Mouse (Mus musculus): ENCODE results near the gene Epn1. TPM values are rescaled to one million over a fixed set of nuclear protein-coding genes. Genes with fewer than 3 reads are reported as not detected.
A peak's percentile ranks its signal among the peaks of the same experiment; 100 is the strongest.
"Not testable (repeated sequence)": the region's sequence is repeated elsewhere in the genome, so short reads cannot be mapped to it uniquely, and the experiment has no call there.

The Epn1 gene
- polyA plus RNA-seq, 1 experiment from 2014 or later: 69.8 TPM

DNA sequence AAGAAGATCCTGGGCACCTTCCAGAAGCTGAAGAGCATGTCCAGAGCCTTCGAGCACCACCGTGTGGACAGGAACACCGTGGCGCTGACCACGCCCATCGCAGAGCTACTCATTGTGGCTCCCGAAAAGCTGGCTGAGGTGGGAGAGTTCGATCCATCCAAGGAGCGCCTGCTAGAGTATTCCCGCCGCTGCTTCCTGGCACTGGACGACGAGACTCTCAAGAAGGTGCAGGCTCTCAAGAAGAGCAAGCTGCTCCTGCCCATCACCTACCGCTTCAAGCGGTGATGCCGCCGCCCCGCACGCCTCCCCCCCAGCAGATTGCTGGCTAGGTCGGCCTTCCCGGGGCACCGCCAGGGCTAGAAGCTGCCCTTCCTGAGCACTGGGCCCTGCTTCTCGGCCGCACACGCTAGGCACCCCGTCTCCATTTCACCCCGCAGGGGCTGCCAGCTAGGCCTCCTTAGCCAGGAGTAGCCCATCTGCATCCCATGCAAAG lies 19.8 kb upstream of the Epn1 start:
- H3K36me3 ChIP-seq: 0 out of 2 replicates have a peak, but pooled peaks cover 5% of the 10 kb centered on the region
- H3K9ac ChIP-seq (replicated peaks): peak overlapping the region; percentile 81
- 4% methylated on average over 27 of the region's 27 CpGs for WGBS
- H3K4me3 ChIP-seq: peak overlapping the region; percentile 61
- ATAC-seq (ENCODE audit: low FRiP score, low read depth): peak; percentile 16
- peaks cover 40% of the 10 kb centered on the region for H3K4me1 ChIP-seq
- peak overlapping the region; percentile 85 for H3K4me2 ChIP-seq (replicated peaks)
- peak overlapping the region; percentile 99 for H3K27ac ChIP-seq (replicated peaks)
- H3K27me3 ChIP-seq: peaks cover 36% of the 10 kb centered on the region
- H3K9me3 ChIP-seq: no peaks in the 10 kb centered on the region

DNA sequence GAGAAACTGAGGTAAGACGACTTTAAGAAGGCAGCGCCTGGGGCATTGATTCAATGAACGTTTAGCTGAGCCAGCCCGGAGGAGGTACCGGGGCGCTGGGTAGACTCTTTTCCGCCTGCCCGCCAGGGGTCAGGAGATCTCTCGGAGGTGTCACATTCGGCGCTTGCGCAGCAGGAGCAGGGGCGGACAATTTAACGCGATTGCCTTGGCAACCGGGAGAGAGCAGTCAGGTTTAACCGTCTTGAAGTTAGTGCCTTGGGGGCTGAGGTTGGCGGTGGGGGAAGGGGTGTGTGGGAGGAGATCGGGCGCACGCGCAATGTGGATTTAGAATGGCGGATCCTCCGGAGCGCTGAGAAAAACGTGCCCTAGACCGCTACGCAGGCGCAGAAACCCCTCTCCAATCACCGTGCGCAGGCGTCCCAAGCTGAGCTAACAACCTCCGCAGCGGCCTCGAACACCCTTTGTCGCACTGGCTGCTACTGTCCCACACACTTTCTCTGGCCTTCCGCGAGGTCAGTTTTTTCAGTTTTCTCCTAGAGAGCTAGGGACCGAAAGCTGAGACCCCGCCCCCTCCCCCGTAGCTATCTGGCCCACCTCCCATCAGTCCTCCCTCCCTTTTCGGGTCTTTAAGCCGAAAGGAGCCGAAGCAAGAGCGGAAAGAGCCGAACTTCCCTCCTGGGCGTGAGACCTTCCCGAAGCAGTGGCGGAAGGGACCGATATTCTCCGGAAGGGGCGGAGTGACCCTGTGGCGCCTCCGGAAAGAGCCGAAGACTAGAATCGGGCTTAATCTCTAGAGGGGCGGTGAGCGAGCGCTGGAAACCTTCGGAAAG lies 18.9 kb upstream of the Epn1 start:
- Histone ChIP-seq H3K36me3 (peaks cover 10% of the 10 kb centered on the region; the same call in 1 of the 2 replicates), H3K27ac (replicated peaks) (peak overlapping the region; percentile 99), H3K9me3 (no peaks in the 10 kb centered on the region), H3K4me1 (peaks cover 40% of the 10 kb centered on the region), H3K4me2 (replicated peaks) (peak overlapping the region; percentile 85), H3K9ac (replicated peaks) (peak overlapping the region; percentile 81), H3K27me3 (peaks cover 27% of the 10 kb centered on the region), H3K4me3 (peak overlapping the region; percentile 61)
- WGBS: under 1% methylated on average over 60 of the region's 60 CpGs
- peak; percentile 87 for ATAC-seq (ENCODE audit: low FRiP score, low read depth)

DNA sequence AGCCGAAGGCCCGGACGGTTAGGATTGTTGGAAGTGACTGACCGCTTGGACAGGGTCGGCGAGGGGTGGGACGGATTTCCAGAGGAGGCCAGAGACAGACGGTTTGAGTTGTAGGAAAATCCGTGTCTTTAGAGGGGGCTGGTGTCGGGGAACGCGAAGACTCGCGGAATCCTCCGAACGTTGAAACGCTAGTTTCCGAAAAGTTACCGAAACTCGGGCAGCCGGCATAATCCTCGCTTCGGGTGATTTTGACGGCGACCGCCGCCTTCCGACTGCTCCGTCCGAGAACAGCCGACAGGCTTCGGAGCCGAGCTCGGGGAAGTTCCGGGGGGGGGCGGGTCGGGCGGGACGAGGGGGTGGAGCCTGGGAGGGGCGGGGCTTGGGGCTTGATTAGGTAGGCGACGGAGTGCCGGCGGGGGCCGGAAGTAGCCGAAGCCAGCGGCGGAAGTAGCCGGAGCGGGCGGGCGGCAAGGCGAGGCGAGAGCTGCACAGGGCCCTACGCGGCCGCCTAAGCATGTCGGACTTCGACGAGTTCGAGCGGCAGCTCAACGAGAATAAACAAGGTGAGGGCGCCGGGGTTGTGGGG lies 18.2 kb upstream of the Epn1 start, which contains the start of gene U2af2:
U2af2 (plus strand) TSS at position 370 of the 586 bp plus-strand sequence.
- Histone ChIP-seq H3K4me2 (replicated peaks) (peak within 1 kb of the TSS; percentile 85), H3K9me3 (no peaks in the 10 kb centered on the region), H3K4me1 (peaks cover 37% of the 10 kb centered on the region), H3K27ac (replicated peaks) (peak within 1 kb of the TSS; percentile 99), H3K4me3 (peak within 1 kb of the TSS; percentile 61), H3K9ac (replicated peaks) (peak within 1 kb of the TSS; percentile 81), H3K27me3 (peaks cover 20% of the 10 kb centered on the region), H3K36me3 (peaks cover 17% of the 10 kb centered on the region)
- under 1% methylated on average over 63 of the region's 65 CpGs for WGBS
- peak; percentile 80 for ATAC-seq (ENCODE audit: low FRiP score, low read depth)

DNA sequence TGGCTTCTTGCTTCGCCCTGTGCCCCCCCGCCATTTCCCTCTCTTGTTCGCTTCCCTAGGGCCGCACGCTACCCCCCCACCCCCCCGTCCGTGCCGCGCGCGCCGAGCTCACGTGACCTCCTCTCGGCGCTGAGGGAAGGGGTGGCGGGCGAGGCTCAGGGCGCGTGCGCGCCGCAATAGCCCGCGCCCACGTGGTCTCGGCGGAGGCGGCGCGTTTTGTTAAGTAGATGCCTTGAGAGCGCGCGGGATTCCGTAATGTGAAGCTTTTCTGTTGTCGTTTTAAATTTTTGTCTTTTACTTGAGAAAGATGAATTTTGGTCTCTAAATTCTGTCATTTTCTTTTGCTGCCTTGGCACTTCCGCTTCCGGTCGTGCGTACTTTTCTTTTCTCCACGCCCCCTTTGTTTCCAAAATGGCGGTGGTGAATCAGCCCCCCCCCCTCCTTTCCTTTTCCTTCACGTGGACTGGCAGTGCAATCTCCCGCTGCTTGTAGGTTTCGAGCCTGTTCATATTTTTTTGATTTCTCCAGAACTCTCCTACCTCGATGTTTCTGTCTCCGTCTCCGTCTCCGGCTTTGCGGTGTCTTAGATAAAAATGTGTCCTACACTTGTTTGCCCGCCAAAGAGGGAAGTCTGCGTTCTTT lies 17.6 kb upstream of the Epn1 start:
- H3K4me1 ChIP-seq: peaks cover 33% of the 10 kb centered on the region
- peak; percentile 44 for ATAC-seq (ENCODE audit: low FRiP score, low read depth)
- peak overlapping the region; percentile 99 for H3K27ac ChIP-seq (replicated peaks)
- H3K4me2 ChIP-seq (replicated peaks): peak overlapping the region; percentile 85
- H3K36me3 ChIP-seq: peaks cover 23% of the 10 kb centered on the region
- peak overlapping the region; percentile 81 for H3K9ac ChIP-seq (replicated peaks)
- WGBS: under 1% methylated on average over 34 of the region's 51 CpGs
- H3K27me3 ChIP-seq: peaks cover 14% of the 10 kb centered on the region
- H3K4me3 ChIP-seq: peak overlapping the region; percentile 61
- no peaks in the 10 kb centered on the region for H3K9me3 ChIP-seq

DNA sequence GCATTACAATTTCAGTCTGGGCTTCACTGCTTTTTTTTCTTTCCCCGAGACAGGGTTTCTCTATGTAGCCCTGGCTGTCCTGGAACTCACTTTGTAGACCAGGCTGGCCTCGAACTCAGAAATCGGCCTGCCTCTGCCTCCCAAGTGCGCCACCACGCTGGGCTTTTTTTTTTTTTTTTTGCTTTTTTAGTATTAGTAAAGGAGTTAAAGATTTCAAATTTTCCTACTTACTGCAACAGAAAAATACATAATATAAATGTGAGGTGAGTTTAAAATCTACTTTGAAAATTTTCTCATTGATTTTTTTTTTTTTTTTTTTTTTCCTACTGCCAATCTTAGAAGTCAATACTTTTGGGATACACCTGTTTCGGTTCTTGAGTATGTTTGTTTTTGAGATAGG lies 15.1 kb upstream of the Epn1 start:
- Histone ChIP-seq H3K9ac (replicated peaks) (no peak overlapping the region), H3K27me3 (no peaks in the 10 kb centered on the region), H3K4me3 (no peak overlapping the region), H3K4me1 (peaks cover 27% of the 10 kb centered on the region), H3K36me3 (peaks cover 47% of the 10 kb centered on the region), H3K27ac (replicated peaks) (no peak overlapping the region), H3K4me2 (replicated peaks) (no peak overlapping the region), H3K9me3 (no peaks in the 10 kb centered on the region)
- 96% methylated on average over 6 of the region's 6 CpGs for WGBS
- ATAC-seq (ENCODE audit: low FRiP score, low read depth): no peak

DNA sequence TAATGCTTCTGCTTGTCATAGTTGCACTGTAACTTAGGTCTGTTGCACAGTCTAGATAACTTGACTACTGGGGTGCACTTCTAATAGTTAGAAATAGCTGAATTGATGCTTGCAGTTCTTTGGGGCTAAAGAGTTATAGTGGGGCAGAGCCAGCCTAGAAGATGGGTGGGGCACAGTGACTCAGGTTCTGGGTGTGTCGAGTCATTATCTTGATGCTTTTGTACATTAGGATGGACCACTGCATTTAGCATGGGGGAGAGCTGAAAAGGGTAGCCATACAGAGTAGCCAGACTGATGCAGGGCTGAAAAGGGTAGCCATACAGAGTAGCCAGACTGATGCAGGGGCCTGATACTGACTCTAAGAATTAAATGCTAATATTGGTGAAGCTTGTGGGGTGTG lies 6.4 kb upstream of the Epn1 start:
- H3K36me3 ChIP-seq: peaks cover 96% of the 10 kb centered on the region
- WGBS: 97% methylated on average over 1 of the region's 1 CpGs
- no peaks in the 10 kb centered on the region for H3K27me3 ChIP-seq
- H3K9me3 ChIP-seq: no peaks in the 10 kb centered on the region
- H3K27ac ChIP-seq (replicated peaks): no peak overlapping the region
- H3K9ac ChIP-seq (replicated peaks): no peak overlapping the region
- no peaks in the 10 kb centered on the region for H3K4me1 ChIP-seq
- H3K4me2 ChIP-seq (replicated peaks): no peak overlapping the region
- ATAC-seq (ENCODE audit: low FRiP score, low read depth): no peak
- H3K4me3 ChIP-seq: no peak overlapping the region

DNA sequence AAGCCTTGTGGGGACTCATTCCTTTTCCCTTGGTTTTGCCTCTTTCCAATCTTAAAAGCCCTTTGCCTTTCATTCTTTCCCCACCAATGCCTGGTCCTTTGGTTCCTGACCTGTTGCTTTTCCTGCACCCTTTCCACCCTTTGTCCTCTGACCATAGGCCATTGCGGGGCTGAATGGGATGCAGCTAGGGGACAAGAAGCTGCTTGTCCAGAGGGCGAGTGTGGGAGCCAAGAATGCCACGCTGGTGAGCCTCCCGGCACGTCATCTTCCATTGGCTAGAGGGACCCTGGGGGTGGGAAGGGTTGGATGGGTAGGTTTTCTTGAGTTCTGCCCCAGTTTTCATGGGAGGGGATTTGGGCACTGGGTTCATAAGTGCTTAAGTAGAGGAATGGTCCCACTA lies 5.1 kb upstream of the Epn1 start:
- no peak overlapping the region for H3K9ac ChIP-seq (replicated peaks)
- ATAC-seq (ENCODE audit: low FRiP score, low read depth): no peak
- H3K36me3 ChIP-seq: peaks cover 87% of the 10 kb centered on the region
- no peak overlapping the region for H3K27ac ChIP-seq (replicated peaks)
- H3K4me2 ChIP-seq (replicated peaks): no peak overlapping the region
- no peaks in the 10 kb centered on the region for H3K4me1 ChIP-seq
- 90% methylated on average over 5 of the region's 5 CpGs for WGBS
- no peaks in the 10 kb centered on the region for H3K27me3 ChIP-seq
- H3K9me3 ChIP-seq: no peaks in the 10 kb centered on the region
- H3K4me3 ChIP-seq: no peak overlapping the region

DNA sequence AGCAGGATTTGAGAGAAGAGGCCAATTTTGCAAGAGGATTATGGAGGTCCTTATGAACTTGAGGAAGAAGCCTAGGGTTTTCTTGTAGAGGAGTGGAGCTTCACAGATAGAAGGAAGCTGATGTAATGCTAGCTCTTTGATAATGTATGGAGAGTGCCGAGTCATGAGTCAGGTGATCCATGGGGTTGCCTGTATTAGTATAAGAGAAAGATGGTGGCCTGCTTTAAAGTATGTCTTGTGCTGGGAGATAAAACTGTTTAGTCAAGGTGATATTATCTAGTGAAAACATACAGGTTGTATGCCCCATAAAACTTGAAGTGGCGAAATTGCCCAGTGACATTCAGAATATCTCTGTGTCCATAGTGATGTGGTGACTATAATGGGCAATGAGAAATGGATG lies 3.1 kb upstream of the Epn1 start:
- H3K9ac ChIP-seq (replicated peaks): no peak overlapping the region
- H3K36me3 ChIP-seq: peaks cover 68% of the 10 kb centered on the region
- ATAC-seq (ENCODE audit: low FRiP score, low read depth): no peak
- H3K4me2 ChIP-seq (replicated peaks): no peak overlapping the region
- WGBS: 94% methylated on average over 2 of the region's 2 CpGs
- H3K27me3 ChIP-seq: no peaks in the 10 kb centered on the region
- H3K9me3 ChIP-seq: no peaks in the 10 kb centered on the region
- no peak overlapping the region for H3K4me3 ChIP-seq
- H3K4me1 ChIP-seq: peaks cover 10% of the 10 kb centered on the region
- H3K27ac ChIP-seq (replicated peaks): no peak overlapping the region

DNA sequence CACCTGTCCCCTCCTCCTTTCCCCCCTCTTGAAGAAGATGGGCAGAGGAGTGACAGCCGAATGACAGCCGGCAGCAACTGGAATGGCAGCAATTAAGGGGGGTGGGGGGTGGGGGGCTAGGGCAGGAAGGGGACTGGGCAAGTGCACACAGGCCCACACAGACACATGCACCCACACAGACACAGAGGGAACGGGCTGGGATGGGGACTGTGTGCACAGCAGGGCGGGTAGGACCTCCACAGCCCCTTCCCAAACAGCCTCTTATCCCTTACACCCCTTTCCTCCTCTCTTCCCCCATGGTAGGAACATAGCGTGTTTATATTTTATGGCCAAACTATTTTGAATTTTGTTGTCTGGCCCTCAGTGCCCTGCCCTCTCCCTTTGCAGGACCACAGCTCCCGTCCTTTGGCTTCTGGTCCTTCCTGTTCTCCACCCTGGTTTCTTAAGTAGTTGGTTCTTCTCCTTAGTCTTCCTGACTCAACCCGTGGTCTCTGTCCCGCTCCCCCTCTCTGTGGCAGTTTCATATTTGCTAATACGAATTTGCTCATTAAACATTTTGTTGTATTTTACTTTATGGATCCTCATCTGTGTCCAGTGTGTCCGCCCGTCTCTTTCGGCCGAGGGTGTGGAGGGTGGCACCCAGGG lies 548 bp upstream of the Epn1 start:
- peaks cover 55% of the 10 kb centered on the region for H3K36me3 ChIP-seq
- H3K4me1 ChIP-seq, H3K27me3 ChIP-seq, H3K9me3 ChIP-seq: not testable (repeated sequence)
- H3K9ac ChIP-seq (replicated peaks): peak overlapping the region; percentile 44; the same call in 1 of the 2 replicates
- peak; percentile 19 for ATAC-seq (ENCODE audit: low FRiP score, low read depth)
- 53% methylated on average over 9 of the region's 13 CpGs for WGBS
- peak overlapping the region; percentile 99 for H3K4me3 ChIP-seq
- peak overlapping the region; percentile 83 for H3K4me2 ChIP-seq (replicated peaks)
- peak overlapping the region; percentile 89 for H3K27ac ChIP-seq (replicated peaks)

DNA sequence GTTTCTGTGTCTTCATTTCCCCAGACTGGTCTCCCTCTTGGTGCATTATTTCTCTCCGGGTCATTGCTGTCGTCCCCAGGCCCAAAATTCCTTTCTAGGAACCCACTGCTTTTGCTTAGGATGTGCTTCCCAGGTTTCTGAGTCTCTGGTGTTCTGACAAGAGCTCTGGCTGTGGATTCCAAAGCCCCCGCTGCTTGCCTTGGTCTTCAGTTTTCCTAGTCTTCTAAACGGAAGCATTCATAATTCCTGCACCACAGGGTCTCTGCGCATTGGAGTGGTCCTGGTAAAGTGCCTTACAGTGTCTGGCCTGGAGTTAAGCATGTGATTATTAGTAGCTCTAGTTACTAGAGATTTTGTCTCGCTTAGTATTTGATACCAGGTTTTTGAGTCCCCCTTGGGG lies 780 bp downstream of the Epn1 start:
- peak overlapping the region; percentile 97 for H3K9ac ChIP-seq (replicated peaks)
- H3K9me3 ChIP-seq: no peaks in the 10 kb centered on the region
- WGBS: 20% methylated on average over 6 of the region's 6 CpGs
- peaks cover 10% of the 10 kb centered on the region for H3K4me1 ChIP-seq
- peak overlapping the region; percentile 89 for H3K27ac ChIP-seq (replicated peaks)
- peak overlapping the region; percentile 99 for H3K4me3 ChIP-seq
- no peak for ATAC-seq (ENCODE audit: low FRiP score, low read depth)
- peaks cover 52% of the 10 kb centered on the region for H3K36me3 ChIP-seq
- peak overlapping the region; percentile 83 for H3K4me2 ChIP-seq (replicated peaks)
- no peaks in the 10 kb centered on the region for H3K27me3 ChIP-seq

DNA sequence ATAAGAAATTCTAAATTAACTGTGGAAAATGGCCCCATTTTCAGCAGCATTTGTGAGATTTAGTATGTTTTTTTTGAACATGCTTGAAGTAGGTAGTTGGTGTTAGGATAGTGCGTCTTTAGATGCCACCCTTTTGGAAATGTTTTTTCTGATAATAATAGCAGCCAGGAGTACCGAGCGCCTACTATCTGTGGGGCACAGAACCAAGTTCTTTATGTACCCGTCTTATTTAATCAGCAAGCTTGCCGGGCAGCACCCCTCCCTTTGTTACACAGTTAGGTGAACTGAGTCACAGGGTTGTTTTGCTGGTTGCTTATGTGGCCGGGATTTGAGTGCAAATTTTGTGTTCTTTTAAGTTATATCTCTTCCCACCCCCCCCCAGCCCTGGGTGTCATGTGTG lies 1.2 kb downstream of the Epn1 start:
- Histone ChIP-seq H3K4me2 (replicated peaks) (peak overlapping the region; percentile 83), H3K4me1 (peaks cover 10% of the 10 kb centered on the region), H3K4me3 (peak overlapping the region; percentile 99), H3K36me3 (peaks cover 52% of the 10 kb centered on the region), H3K9ac (replicated peaks) (peak overlapping the region; percentile 97), H3K9me3 (no peaks in the 10 kb centered on the region), H3K27me3 (no peaks in the 10 kb centered on the region), H3K27ac (replicated peaks) (no peak overlapping the region)
- WGBS: 68% methylated on average over 6 of the region's 6 CpGs
- no peak for ATAC-seq (ENCODE audit: low FRiP score, low read depth)
